Mouse (Mus musculus) embryonic facial prominence, embryonic 14.5 days (tissue): ENCODE data around the gene Lalba. TPM values are rescaled to one million over a fixed set of nuclear protein-coding genes. Genes with fewer than 3 reads are reported as not detected.

Source experiments
- ATAC-seq: fragments of 200-750 bp; cut with Nextera tagmentation; 2 replicates; pipeline ENCODE4 v1.8.0; 2017; ENCODE audit warnings: low read depth, moderate number of reproducible peaks, moderate TSS enrichment
- DNase-seq: peaks from one replicate; pipeline ENCODE4 v3.0.0-alpha.2; 2015; ENCODE audit warnings: low spot score
- H3K27ac ChIP-seq: fragments of 300-500 bp; sonication (generic); replicated peaks from 2 replicates; pipeline ENCODE4 v1.5.1; 2014; ENCODE audit warnings: low read depth, mild to moderate bottlenecking, low read length, moderate library complexity
- H3K27me3 ChIP-seq: fragments of 300-500 bp; sonication (generic); replicated peaks from 2 replicates; pipeline ENCODE4 v1.6.1; 2014; ENCODE audit warnings: low read length; ENCODE audit not compliant: control insufficient read depth, insufficient read depth
- H3K36me3 ChIP-seq: fragments of 300-500 bp; sonication (generic); 2 replicates; pipeline ENCODE4 v1.6.1; 2014; ENCODE audit warnings: low read length, mixed read lengths; ENCODE audit not compliant: control insufficient read depth, insufficient read depth
- H3K4me1 ChIP-seq: fragments of 300-500 bp; sonication (generic); 2 replicates; pipeline ENCODE4 v1.6.1; 2014; ENCODE audit warnings: antibody characterized with exemption, low read length; ENCODE audit not compliant: control insufficient read depth, insufficient read depth
- H3K4me2 ChIP-seq: fragments of 300-500 bp; sonication (generic); 2 replicates; pipeline ENCODE4 v1.6.1; 2014; ENCODE audit warnings: low read depth, mild to moderate bottlenecking, low read length, moderate library complexity, mixed read lengths
- H3K4me3 ChIP-seq: fragments of 300-500 bp; sonication (generic); 2 replicates; pipeline ENCODE4 v1.5.1; 2014; ENCODE audit warnings: low read depth, mild to moderate bottlenecking, low read length
- H3K9ac ChIP-seq: fragments of 300-500 bp; sonication (generic); 2 replicates; pipeline ENCODE4 v1.6.1; 2014; ENCODE audit warnings: low read depth, mild to moderate bottlenecking, low read length, moderate library complexity, mixed read lengths
- H3K9me3 ChIP-seq: fragments of 300-500 bp; sonication (generic); 2 replicates; pipeline ENCODE4 v1.6.1; 2016; ENCODE audit warnings: low read length; ENCODE audit not compliant: control insufficient read depth
- WGBS: fragments of 180-500 bp; shearing (Covaris S2); extraction: QIAGEN DNeasy Blood & Tissue Kit; methylation state at CpG from one replicate; pipeline ENCODE4 v1.1.7; 2014; 5-methylcytosine and 5-hydroxymethylcytosine counted together
- polyA plus RNA-seq: library from polyadenylated mRNA; unstranded; fragments of >200 nt; fragmentation: Nextera tagmentation; extraction: Ambion mirVana; gene quantifications from 2 replicates; pipeline ENCODE4 v1.2.1, GENCODE M21; 2014

Gene Lalba
- polyA plus RNA-seq, 1 experiment from 2014 or later: not detected

DNA sequence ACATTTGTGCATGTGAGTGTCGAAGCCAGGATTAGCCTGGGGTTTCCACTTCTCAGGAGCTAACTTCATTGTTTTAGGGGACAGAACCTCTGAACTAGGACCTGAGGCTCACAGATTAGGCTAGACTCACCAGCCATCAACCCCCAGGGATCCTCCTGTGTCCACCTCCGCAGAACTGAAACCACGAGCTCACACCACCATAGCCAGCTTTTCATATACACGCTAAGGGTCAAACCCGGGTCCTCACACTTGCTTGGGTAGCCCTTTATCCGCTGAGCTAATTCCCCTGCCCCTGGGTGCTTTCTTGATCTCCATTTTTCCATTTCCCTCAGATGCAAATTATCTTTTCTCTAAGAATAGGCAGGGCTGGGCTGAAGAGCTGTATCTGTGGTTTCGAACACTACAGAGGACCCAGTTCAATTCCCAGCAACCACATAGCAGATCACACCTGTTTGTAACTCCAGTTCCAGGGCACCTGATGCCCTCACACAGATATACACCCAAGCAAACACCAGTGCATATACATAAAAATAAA lies 2.9 kb downstream of the Lalba start:
- Histone ChIP-seq H3K4me1 (no peaks in the 10 kb centered on the region), H3K4me3 (no peak overlapping the region), H3K27ac (no peak overlapping the region), H3K27me3 (no peaks in the 10 kb centered on the region), H3K9me3 (no peaks in the 10 kb centered on the region), H3K4me2 (no peak overlapping the region), H3K36me3 (no peaks in the 10 kb centered on the region), H3K9ac (no peak overlapping the region)
- no peak for ATAC-seq
- WGBS: 75% methylated on average over 7 of the region's 7 CpGs
- DNase-seq: no peak

- H3K4me2 ChIP-seq: no peak overlapping the region
- H3K27me3 ChIP-seq: no peaks in the 10 kb centered on the region
- no peaks in the 10 kb centered on the region for H3K9me3 ChIP-seq
- no peaks in the 10 kb centered on the region for H3K4me1 ChIP-seq
- H3K36me3 ChIP-seq: no peaks in the 10 kb centered on the region
- no peak overlapping the region for H3K4me3 ChIP-seq
- no peak for ATAC-seq
- no peak overlapping the region for H3K9ac ChIP-seq
- WGBS: 76% methylated on average over 5 of the region's 5 CpGs
- H3K27ac ChIP-seq: no peak overlapping the region
- no peak for DNase-seq
Measured at GRCm38 (mm10) chr15:98476281-98476680, 6.2 kb downstream of the Lalba start.

DNA sequence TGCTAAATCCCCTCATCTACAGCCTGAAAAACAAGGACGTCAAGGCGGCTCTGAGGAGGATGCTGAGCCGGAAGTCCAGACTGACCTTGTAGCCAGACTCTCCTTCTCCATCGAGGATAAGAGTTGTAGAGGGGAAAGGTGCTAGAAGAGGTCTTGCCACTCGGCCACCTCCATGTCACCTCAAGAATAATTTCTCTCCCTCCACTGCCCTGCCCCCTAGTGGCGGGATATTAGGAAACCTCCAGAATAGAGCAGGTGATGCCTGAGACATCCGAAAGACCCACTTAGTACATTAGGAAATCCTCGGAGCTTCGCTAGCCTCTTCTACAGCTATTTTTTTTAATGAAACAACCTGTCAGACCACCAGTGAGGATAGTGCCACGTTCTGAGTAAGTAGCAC lies 7.1 kb downstream of the Lalba start:
- H3K27me3 ChIP-seq: no peaks in the 10 kb centered on the region
- H3K4me2 ChIP-seq: no peak overlapping the region
- H3K4me1 ChIP-seq: no peaks in the 10 kb centered on the region
- no peak for DNase-seq
- no peak for ATAC-seq
- H3K36me3 ChIP-seq: no peaks in the 10 kb centered on the region
- WGBS: 51% methylated on average over 10 of the region's 10 CpGs
- no peak overlapping the region for H3K27ac ChIP-seq
- no peak overlapping the region for H3K4me3 ChIP-seq
- no peaks in the 10 kb centered on the region for H3K9me3 ChIP-seq
- H3K9ac ChIP-seq: no peak overlapping the region

DNA sequence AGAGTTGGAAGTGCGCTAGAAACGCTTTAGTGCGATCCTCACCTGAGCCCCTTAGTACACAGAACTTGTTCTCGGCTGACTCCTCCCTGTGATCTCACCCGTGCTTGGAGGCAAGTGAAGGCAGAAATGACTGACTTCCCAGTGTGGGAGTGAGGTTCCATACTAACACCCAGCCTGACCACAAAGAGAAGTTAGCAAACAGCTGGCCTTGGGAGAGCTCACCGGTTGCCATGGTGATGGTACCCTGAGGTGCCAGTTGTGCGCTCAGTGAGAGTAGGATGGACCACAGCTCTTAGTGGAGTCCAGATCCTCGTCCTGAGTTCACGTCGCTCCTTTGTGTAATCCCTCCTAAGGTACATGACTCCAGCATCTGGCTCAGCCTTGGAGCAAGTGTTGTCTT lies 7.6 kb downstream of the Lalba start:
- Histone ChIP-seq H3K4me1 (no peaks in the 10 kb centered on the region), H3K9ac (no peak overlapping the region), H3K4me2 (no peak overlapping the region), H3K9me3 (no peaks in the 10 kb centered on the region), H3K27me3 (no peaks in the 10 kb centered on the region), H3K4me3 (no peak overlapping the region), H3K27ac (no peak overlapping the region), H3K36me3 (no peaks in the 10 kb centered on the region)
- ATAC-seq (no peak), DNase-seq (no peak)
- WGBS: 84% methylated on average over 10 of the region's 10 CpGs

DNA sequence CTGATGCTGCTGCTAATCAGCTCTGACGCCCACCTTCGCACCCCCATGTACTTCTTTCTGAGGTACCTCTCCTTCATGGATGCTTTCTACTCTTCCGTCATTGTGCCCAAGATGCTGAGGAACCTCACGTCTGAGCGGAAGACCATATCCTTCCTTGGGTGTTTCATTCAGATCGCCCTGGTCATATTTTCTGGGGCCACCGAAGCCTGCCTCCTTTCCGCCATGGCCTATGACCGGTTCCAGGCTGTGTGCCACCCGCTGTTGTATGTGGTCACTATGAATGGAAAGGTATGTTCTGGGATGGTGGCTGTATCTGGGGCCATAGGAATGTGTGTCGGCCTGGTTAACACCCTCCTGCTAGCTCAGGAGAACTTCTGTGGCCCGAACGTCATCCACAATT lies 11.0 kb downstream of the Lalba start:
- H3K9ac ChIP-seq: no peak overlapping the region
- H3K36me3 ChIP-seq: no peaks in the 10 kb centered on the region
- H3K4me2 ChIP-seq: no peak overlapping the region
- H3K4me1 ChIP-seq: no peaks in the 10 kb centered on the region
- WGBS: 92% methylated on average over 13 of the region's 13 CpGs
- DNase-seq (no peak), ATAC-seq (no peak)
- H3K27ac ChIP-seq: no peak overlapping the region
- no peak overlapping the region for H3K4me3 ChIP-seq
- 0 out of 2 replicates have a peak, but pooled peaks cover 3% of the 10 kb centered on the region for H3K9me3 ChIP-seq
- H3K27me3 ChIP-seq: no peaks in the 10 kb centered on the region

GRCm38 (mm10) chr15:98469596-98469995 lies 12.9 kb downstream of the Lalba start, which contains the start of gene OR5BS1P:
Gene OR5BS1P (plus strand): TSS chr15:98469896.
- H3K9me3 ChIP-seq: 0 out of 2 replicates have a peak, but pooled peaks cover 3% of the 10 kb centered on the region
- H3K4me2 ChIP-seq: no peak within 1 kb of the TSS
- H3K36me3 ChIP-seq: no peaks in the 10 kb centered on the region
- no peak within 1 kb of the TSS for H3K4me3 ChIP-seq
- H3K27me3 ChIP-seq: no peaks in the 10 kb centered on the region
- ATAC-seq (no peak), DNase-seq (no peak)
- H3K4me1 ChIP-seq: no peaks in the 10 kb centered on the region
- no peak within 1 kb of the TSS for H3K9ac ChIP-seq
- H3K27ac ChIP-seq: no peak within 1 kb of the TSS
- WGBS: 87% methylated on average over 4 of the region's 4 CpGs

DNA sequence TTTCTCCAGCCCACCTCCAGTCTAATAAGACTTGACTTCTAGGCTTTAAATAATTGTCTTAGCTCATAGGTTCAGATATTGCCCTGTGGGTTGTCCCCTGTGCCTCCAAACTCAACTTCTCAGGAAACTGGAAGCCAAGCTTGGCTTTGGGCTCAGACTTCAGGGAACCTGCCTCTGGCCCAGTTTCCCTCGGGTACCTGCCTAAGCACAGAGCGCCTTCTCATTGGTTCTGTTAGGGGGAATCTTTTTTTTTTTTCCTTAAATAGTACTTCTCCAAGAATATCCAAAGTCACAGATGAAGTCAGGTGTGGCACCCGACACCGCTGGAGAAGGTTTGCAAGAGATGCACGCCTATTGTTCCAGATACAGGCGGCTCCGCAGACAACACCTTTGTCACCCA lies 30.2 kb downstream of the Lalba start, which contains the start of gene Olfr281:
Olfr281 (plus strand) TSS at position 301 of the 400 bp plus-strand sequence.
- Histone ChIP-seq H3K4me2 (no peak within 1 kb of the TSS), H3K36me3 (no peaks in the 10 kb centered on the region), H3K9ac (no peak within 1 kb of the TSS), H3K4me1 (no peaks in the 10 kb centered on the region), H3K4me3 (no peak within 1 kb of the TSS), H3K9me3 (no peaks in the 10 kb centered on the region), H3K27me3 (no peaks in the 10 kb centered on the region), H3K27ac (no peak within 1 kb of the TSS)
- ATAC-seq: no peak
- DNase-seq: no peak
- 88% methylated on average over 7 of the region's 7 CpGs for WGBS

DNA sequence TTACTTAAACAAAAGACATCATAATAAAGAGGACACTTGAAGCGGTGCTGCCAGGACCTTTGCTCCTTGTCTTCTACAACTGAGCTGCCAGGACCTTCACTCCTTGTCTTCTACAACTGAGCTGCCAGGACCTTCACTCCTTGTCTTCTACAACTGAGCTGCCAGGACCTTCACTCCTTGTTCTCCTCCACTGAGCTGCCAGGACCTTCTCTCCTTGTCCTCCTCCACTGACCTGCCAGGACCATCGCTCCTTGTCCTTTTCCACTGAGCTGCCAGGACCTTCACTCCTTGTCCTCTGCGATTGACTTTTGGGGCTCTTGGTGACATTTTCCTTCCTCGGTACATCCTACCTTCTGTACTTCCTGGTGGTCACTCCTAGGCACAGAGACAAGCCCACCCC lies 34.0 kb downstream of the Lalba start:
- no peaks in the 10 kb centered on the region for H3K27me3 ChIP-seq
- no peak overlapping the region for H3K4me3 ChIP-seq
- H3K9ac ChIP-seq: no peak overlapping the region
- 57% methylated on average over 4 of the region's 4 CpGs for WGBS
- H3K9me3 ChIP-seq: no peaks in the 10 kb centered on the region
- no peaks in the 10 kb centered on the region for H3K36me3 ChIP-seq
- H3K4me1 ChIP-seq: no peaks in the 10 kb centered on the region
- DNase-seq (peak; percentile 3), ATAC-seq (no peak)
- no peak overlapping the region for H3K27ac ChIP-seq
- no peak overlapping the region for H3K4me2 ChIP-seq

DNA sequence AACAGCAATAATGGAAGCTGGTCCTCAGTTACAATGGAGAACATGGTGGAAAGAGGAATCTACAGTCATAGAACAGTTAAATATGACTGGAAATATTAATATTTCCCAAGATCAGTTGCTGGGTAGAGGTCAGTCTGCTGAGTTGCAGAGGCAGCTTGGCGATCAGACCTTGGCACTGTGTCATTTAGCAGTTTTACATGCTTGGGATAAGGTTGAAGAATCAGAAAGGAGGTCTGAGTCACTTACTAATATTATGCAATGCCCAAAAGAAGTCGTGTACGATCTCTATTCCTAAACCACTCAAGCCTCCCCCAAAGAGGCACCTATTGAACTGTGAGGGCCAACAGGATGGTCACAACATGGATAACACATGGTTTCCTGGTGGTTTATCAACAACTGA lies 38.0 kb downstream of the Lalba start:
- 81% methylated on average over 3 of the region's 3 CpGs for WGBS
- Histone ChIP-seq H3K4me2 (no peak overlapping the region), H3K4me3 (no peak overlapping the region), H3K27me3 (no peaks in the 10 kb centered on the region), H3K27ac (no peak overlapping the region), H3K9me3 (no peaks in the 10 kb centered on the region), H3K4me1 (no peaks in the 10 kb centered on the region), H3K9ac (no peak overlapping the region), H3K36me3 (no peaks in the 10 kb centered on the region)
- ATAC-seq (no peak), DNase-seq (no peak)
